Mouse (Mus musculus) midbrain, embryonic 10.5 days (tissue): ENCODE measurements at regions not wholly inside any gene's neighbourhood (a gene's known extent, or its start where the extent isn't known, plus 50 kb on each side); places are given as distances from the start of the nearest gene placed in this dataset.
"Not testable (repeated sequence)": the region's sequence is repeated elsewhere in the genome, so short reads cannot be mapped to it uniquely, and the experiment has no call there.

Experiments
- DNase-seq: peaks from one replicate; pipeline ENCODE4 v3.0.0-alpha.2; 2017; ENCODE audit warnings: low spot score
- H3K27ac ChIP-seq: fragments of 300-500 bp; sonication (generic); replicated peaks from 2 replicates; pipeline ENCODE4 v1.5.1; 2016; ENCODE audit warnings: mild to moderate bottlenecking
- H3K27me3 ChIP-seq: fragments of 300-500 bp; sonication (generic); 2 replicates; pipeline ENCODE4 v1.6.1; 2016; ENCODE audit warnings: low read depth, mild to moderate bottlenecking; ENCODE audit not compliant: poor library complexity, severe bottlenecking
- H3K36me3 ChIP-seq: fragments of 300-500 bp; sonication (generic); 2 replicates; pipeline ENCODE4 v1.6.1; 2016; ENCODE audit warnings: mild to moderate bottlenecking, moderate library complexity
- H3K4me1 ChIP-seq: fragments of 300-500 bp; sonication (generic); 2 replicates; pipeline ENCODE4 v1.6.1; 2016
- H3K4me3 ChIP-seq: fragments of 300-500 bp; sonication (generic); 2 replicates; pipeline ENCODE4 v1.5.1; 2016; ENCODE audit warnings: mild to moderate bottlenecking, moderate library complexity
- H3K9me3 ChIP-seq: fragments of 300-500 bp; sonication (generic); replicated peaks from 2 replicates; pipeline ENCODE4 v1.6.1; 2016; ENCODE audit warnings: mild to moderate bottlenecking
- WGBS: fragments of 180-500 bp; shearing (Covaris S2); methylation state at CpG from one replicate; pipeline ENCODE4 v1.1.7; 2016; 5-methylcytosine and 5-hydroxymethylcytosine counted together

- H3K9me3 ChIP-seq = no peaks in the 10 kb centered on the region
- no peak overlapping the region for H3K27ac ChIP-seq
- no peaks in the 10 kb centered on the region for H3K4me1 ChIP-seq
- H3K36me3 ChIP-seq = no peaks in the 10 kb centered on the region
- no peaks in the 10 kb centered on the region for H3K27me3 ChIP-seq
- WGBS = 86% methylated on average over 9 of the region's 11 CpGs
- no peak for DNase-seq
- no peak overlapping the region for H3K4me3 ChIP-seq
These were observed 80.0 kb downstream of the Nfkbiz start for GRCm38 (mm10) chr16:55758707-55759067.

GRCm38 (mm10) chr16:55757952-55758706 lies 80.6 kb downstream of the Nfkbiz start:
- no peaks in the 10 kb centered on the region for H3K36me3 ChIP-seq
- no peak overlapping the region for H3K4me3 ChIP-seq
- 72% methylated on average over 5 of the region's 5 CpGs for whole genome bisulfite sequencing

GRCm38 (mm10) chr16:55757422-55757815 lies 81.3 kb downstream of the Nfkbiz start:
- H3K27ac ChIP-seq, H3K4me1 ChIP-seq, H3K9me3 ChIP-seq, DNase-seq, H3K36me3 ChIP-seq, H3K4me3 ChIP-seq, H3K27me3 ChIP-seq: not testable (repeated sequence)
- WGBS = 92% methylated on average over 3 of the region's 3 CpGs

More at GRCm38 (mm10) chr16:55757952-55758706, 80.6 kb downstream of the Nfkbiz start:
- H3K27me3 ChIP-seq = no peaks in the 10 kb centered on the region
- no peak for DNase-seq
- no peak overlapping the region for H3K27ac ChIP-seq
- H3K4me1 ChIP-seq = no peaks in the 10 kb centered on the region
- H3K9me3 ChIP-seq = no peaks in the 10 kb centered on the region

DNA sequence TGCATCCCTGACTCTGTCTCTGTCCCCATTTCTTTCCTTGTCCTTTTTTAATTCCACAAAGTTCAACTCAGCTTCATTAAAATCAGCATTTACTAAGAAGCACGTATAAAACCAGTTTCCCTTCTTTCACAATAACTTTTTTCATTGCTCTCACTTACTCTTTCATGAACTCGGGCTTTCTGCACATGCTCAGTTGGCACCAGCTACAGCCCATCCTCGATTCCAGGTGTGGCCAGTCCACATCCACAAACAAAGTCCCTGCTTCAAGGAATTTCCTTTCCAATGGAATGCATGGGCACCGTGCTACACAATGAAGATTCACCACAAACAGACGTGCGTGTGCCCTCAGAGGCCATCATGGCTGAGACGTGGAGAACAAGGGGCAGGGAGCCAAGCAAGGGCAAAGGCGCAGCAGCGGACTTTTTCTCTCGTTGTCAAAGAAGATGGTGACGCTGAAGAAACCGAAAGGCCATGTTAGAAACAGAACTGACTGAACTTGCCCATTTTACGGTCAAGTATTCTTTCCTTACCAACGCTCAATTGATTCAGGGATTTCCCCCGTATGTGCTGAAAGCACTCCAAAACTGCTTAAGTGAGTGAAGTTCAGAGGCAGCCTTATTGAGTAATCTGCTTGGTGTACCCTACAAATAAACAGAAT lies 81.8 kb downstream of the Nfkbiz start:
- 91% methylated on average over 15 of the region's 15 CpGs for WGBS
- Histone ChIP-seq H3K27ac (no peak overlapping the region), H3K4me1 (no peaks in the 10 kb centered on the region), H3K36me3 (no peaks in the 10 kb centered on the region), H3K27me3 (no peaks in the 10 kb centered on the region), H3K4me3 (no peak overlapping the region), H3K9me3 (no peaks in the 10 kb centered on the region)
- no peak for DNase-seq

- Histone ChIP-seq H3K36me3 (no peaks in the 10 kb centered on the region), H3K4me1 (no peaks in the 10 kb centered on the region), H3K27me3 (no peaks in the 10 kb centered on the region), H3K27ac (no peak overlapping the region), H3K4me3 (no peak overlapping the region), H3K9me3 (no peaks in the 10 kb centered on the region)
- DNase-seq = no peak
- WGBS = 82% methylated on average over 6 of the region's 6 CpGs
These were observed 83.3 kb downstream of the Nfkbiz start for GRCm38 (mm10) chr16:55755309-55755832.

- DNase-seq = no peak
- no peak overlapping the region for H3K4me3 ChIP-seq
- no peak overlapping the region for H3K27ac ChIP-seq
- WGBS = 89% methylated on average over 14 of the region's 14 CpGs
- H3K27me3 ChIP-seq = no peaks in the 10 kb centered on the region
- H3K9me3 ChIP-seq = no peaks in the 10 kb centered on the region
- no peaks in the 10 kb centered on the region for H3K4me1 ChIP-seq
- H3K36me3 ChIP-seq = no peaks in the 10 kb centered on the region
These were observed 84.5 kb downstream of the Nfkbiz start for GRCm38 (mm10) chr16:55754092-55754763.

GRCm38 (mm10) chr16:55753380-55753779 lies 85.3 kb downstream of the Nfkbiz start:
- Histone ChIP-seq H3K9me3 (no peaks in the 10 kb centered on the region), H3K27ac (no peak overlapping the region), H3K36me3 (no peaks in the 10 kb centered on the region), H3K4me3 (no peak overlapping the region), H3K27me3 (no peaks in the 10 kb centered on the region), H3K4me1 (no peaks in the 10 kb centered on the region)
- WGBS = 78% methylated on average over 4 of the region's 4 CpGs
- DNase-seq = no peak

DNA sequence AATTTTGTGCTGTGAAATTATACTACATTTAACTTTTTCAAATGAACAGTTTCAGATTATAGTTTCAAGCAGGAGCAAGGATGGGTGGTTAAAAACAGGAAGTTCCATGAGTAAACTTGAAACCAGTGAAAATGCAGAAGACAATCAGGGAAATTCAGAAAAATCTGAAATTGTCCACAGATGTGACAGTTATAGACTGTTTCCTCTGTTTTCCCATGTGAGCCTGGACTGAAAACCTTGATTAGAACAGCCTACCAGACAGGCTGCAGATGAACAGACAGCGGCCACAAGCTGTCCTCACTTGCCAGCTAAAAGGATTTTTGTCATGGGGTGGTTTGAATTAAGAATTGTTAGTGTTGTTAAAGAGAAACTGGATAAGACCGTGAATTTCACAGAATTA lies 91.4 kb downstream of the Nfkbiz start:
- no peak overlapping the region for H3K4me3 ChIP-seq
- no peaks in the 10 kb centered on the region for H3K36me3 ChIP-seq
- WGBS = 81% methylated on average over 2 of the region's 2 CpGs
- no peaks in the 10 kb centered on the region for H3K27me3 ChIP-seq
- H3K9me3 ChIP-seq = no peaks in the 10 kb centered on the region
- no peaks in the 10 kb centered on the region for H3K4me1 ChIP-seq
- H3K27ac ChIP-seq = no peak overlapping the region
- no peak for DNase-seq

DNA sequence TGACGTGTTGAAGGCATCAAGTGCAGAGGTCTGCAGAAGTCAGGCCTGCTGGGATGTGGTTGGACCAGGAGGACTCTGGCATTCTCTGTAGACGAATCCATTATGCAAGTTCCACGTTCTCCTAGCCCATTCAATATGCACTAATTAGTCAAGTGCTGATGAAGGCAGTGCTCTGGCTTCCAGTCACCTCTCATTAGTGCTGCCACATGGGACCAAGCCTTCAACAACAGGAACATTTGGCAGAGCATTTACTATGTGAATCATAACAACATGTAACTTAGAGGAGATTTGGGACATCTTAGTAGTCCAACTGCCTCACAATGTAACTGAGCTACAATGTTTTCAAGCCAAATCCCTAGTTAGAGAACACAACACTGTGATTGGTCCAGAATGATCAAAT lies 92.5 kb downstream of the Nfkbiz start:
- no peaks in the 10 kb centered on the region for H3K36me3 ChIP-seq
- no peak overlapping the region for H3K4me3 ChIP-seq
- H3K27ac ChIP-seq = no peak overlapping the region
- H3K27me3 ChIP-seq = no peaks in the 10 kb centered on the region
- no peaks in the 10 kb centered on the region for H3K9me3 ChIP-seq
- WGBS = 65% methylated on average over 3 of the region's 3 CpGs
- H3K4me1 ChIP-seq = no peaks in the 10 kb centered on the region
- no peak for DNase-seq

- H3K4me1 ChIP-seq = no peaks in the 10 kb centered on the region
- H3K27ac ChIP-seq = no peak overlapping the region
- H3K4me3 ChIP-seq = no peak overlapping the region
- DNase-seq = no peak
- WGBS = 81% methylated on average over 3 of the region's 3 CpGs
- H3K9me3 ChIP-seq = no peaks in the 10 kb centered on the region
- H3K27me3 ChIP-seq = no peaks in the 10 kb centered on the region
- no peaks in the 10 kb centered on the region for H3K36me3 ChIP-seq
These were observed 93.6 kb downstream of the Nfkbiz start for GRCm38 (mm10) chr16:55745094-55745493.

DNA sequence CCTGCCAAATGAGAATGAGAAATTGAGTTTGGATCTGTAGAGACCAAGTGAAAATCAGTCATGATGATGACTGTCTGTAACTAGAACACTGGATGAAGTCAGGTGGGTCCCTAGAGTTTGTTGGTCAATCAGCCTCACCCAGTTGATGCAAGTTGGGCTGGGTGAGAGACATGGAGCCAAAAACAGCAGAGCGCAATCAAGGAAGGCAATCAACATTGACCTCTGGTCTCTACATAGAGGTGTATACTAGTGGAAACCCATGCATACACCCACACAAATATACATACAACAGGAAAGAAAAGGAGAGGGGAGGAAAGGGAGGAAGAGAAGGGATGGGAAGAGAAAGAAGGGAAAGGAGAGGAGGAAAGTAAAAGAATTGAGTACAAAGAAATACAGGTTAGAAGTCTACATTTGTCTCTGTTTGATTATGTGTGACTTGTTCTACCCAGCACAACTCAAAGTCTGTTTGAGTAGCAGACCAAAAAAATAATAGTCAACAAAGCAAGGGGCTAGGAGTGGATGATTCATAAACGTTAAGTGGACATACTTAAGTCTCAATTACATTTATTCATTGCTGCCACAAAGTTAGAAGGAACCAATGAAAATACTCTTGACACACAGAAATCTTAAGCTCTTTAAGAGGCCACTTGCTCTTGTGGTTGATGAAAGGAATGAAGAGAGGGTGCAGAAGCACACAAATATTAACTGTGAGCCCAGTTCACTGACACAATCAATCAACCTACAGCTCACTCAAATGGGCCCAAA lies 97.4 kb downstream of the Nfkbiz start:
- Histone ChIP-seq H3K4me1 (no peaks in the 10 kb centered on the region), H3K36me3 (no peaks in the 10 kb centered on the region), H3K9me3 (no peaks in the 10 kb centered on the region), H3K4me3 (no peak overlapping the region), H3K27me3 (no peaks in the 10 kb centered on the region), H3K27ac (no peak overlapping the region)
- 93% methylated on average over 2 of the region's 2 CpGs for WGBS
- DNase-seq = no peak

DNA sequence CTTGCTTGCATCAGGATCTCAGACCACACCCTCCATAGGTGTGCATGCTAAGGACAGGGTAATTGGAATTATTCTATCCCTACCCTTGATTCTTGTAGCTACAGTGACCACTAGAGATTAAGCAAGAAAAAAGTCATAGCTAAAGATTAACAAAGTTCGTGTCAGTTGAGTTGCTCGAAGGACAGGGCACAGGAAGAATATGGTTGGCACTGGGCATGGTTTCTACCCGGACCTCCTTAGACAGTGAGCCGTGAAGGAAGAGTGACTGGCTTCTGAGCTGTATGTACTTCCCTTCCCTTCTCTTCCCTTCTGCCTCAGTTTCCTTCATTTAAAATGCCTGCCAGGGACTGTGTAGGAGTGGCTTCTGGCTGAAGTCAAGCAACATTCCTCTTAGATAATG lies 100.0 kb downstream of the Nfkbiz start:
- DNase-seq = no peak
- WGBS = 93% methylated on average over 4 of the region's 4 CpGs
- H3K36me3 ChIP-seq = no peaks in the 10 kb centered on the region
- H3K27ac ChIP-seq = no peak overlapping the region
- no peaks in the 10 kb centered on the region for H3K4me1 ChIP-seq
- no peaks in the 10 kb centered on the region for H3K27me3 ChIP-seq
- H3K4me3 ChIP-seq = no peak overlapping the region
- H3K9me3 ChIP-seq = no peaks in the 10 kb centered on the region
